Mouse (Mus musculus) fat pad, adult 2 months (tissue): ENCODE measurements at regions not wholly inside any gene's neighbourhood (a gene's known extent, or its start where the extent isn't known, plus 50 kb on each side); places are given as distances from the start of the nearest gene placed in this dataset.
"Not testable (repeated sequence)": the region's sequence is repeated elsewhere in the genome, so short reads cannot be mapped to it uniquely, and the experiment has no call there.

Experiments
- DNase-seq: peaks from one replicate; pipeline ENCODE4 v3.0.0-alpha.2; 2011; ENCODE audit warnings: low read depth, low spot score; ENCODE audit errors: extremely low read depth

DNA sequence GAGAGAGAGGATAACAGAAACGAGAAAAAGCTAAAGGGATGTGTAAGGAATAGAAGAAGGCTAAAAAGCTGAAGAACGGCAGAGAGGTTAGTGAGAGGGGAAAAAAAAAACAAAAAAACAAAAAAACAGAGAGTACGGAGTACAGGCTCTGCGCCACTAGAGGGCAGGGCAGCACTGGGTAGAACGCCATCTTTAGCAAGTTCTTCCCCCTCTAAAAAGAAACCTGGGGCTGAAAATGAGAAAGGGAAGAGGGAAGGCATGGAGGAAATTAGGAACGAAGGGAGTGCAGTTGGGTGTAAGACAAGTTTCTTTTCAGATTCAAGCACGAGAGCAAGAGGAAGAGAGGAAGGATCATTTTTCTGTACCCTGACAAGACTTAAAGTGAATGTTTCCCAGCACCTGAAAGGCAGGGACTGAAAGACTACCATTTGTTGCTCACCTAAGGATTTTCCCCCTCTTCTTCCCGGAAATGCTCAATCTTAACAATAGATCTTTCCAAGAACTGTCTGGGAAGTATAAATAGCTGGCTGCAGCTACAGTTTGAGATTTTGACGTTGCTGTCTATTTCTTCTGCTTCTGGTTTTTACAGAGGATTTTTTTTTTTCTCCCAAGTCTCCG, 195.6 kb downstream of the Fam198b start:
- no peak for DNase-seq

DNA sequence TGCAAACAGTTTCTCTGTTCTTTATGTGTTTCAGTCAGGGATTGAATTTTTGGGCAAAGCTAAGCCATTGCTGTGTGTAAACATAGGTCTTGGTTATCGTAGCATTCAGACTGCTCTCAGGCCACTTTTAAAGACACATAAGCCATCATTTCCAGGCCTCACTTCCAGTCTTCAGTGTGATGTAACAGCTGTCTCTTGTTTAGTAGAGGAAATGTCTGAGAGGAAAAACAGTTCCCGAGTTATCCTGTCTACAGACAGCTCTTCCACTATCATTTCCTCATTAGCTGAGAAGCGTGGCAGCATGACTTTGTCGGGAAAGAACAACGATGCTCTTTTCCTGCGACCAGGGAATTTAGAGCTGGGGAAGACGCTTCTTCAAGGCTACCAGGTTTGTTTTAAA, 196.9 kb downstream of the Fam198b start:
- DNase-seq = no peak

DNA sequence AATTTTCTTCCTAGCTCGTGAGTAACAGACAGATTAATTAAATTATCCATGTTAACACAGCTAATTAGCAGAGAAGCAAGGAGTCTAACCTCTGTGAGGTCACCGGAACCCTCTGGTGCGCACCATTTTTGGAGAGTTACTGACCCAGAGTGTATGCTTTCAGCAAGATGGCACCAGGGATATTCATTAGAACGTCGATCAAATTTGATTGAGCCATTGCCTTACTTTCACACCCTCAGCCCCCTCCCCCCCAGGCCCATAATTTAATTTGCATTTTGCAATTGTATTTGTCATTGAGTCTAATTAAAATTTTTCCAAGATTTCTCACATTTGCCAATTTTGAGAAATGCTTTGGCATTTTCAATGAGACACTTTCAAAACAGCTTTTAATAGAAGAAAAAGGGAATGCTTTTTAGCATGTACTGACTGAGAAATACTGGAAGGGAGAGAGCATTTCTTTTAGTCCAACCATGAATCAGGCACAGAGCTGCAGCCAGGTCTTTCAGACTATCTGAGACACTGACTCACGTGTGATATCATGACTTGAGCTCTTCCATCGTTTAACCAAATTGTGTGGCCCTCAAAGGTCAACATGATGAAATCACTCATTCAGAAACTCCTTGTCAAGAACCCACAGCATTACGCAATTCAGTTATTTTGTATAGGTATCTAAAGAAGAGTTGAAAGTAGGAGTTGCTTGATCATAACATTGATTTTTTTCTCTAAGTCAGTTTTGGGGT, 198.6 kb downstream of the Fam198b start:
- no peak for DNase-seq

DNA sequence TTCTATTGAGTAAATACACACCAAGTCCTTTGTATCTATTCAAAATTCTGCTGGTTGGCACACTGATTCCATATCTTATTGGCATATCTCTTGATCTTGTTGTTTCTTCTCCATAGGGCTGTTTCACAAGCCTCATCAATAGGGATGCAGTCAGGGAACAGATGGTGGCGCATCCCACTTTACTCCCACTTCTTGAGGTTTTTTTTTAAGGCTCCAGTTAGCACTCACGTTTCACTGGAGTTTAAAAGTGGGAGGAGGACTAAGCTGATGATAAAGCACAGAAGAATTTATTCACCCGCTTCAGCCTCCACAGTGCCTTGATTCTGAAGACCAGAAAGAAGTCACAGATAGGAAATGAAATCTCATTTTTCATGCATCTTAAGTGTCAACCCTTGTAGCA, 199.8 kb downstream of the Fam198b start:
- DNase-seq = no peak

DNA sequence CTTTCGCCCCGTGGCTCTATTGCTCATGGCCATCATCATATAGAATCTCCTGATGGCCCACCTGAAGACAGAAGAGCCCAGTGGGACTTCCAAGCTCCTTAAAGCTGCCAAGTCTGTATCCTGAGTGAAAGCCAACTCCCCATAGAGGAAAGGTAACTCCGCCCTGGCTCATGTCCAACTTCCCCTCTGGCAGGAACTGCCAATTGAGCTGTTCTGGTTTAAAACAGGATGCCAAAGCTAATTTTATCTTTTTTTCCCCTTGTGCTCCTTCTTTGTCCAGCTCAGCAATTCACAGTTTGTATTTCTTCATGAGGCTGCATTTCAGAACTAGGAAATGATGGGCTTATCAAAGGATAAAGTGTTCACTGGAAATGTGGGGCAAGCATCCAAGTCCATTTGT, 215.3 kb downstream of the Fam198b start:
- no peak for DNase-seq

- DNase-seq = no peak
These were observed 235.9 kb downstream of the Fam198b start for GRCm38 (mm10) chr3:80120177-80120736.

DNA sequence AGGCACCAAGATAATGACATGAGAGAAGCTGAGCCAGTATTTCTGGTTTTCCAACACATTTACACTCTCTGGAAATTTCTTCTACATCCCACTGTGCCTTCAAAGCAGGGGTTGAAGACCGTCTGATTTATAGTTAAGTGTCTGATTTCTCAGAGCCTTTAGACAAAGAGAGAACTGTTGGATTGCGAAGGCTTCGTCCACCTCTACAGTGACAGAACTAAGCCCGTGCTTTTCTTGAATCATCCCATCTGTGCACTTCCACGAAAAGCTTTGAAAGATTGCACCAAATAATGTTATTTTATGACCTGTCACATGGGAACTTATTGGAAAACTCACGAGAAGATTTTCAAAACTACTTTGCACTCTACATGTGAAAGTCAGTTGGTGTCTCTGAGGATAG, 239.3 kb downstream of the Fam198b start:
- DNase-seq = no peak

DNA sequence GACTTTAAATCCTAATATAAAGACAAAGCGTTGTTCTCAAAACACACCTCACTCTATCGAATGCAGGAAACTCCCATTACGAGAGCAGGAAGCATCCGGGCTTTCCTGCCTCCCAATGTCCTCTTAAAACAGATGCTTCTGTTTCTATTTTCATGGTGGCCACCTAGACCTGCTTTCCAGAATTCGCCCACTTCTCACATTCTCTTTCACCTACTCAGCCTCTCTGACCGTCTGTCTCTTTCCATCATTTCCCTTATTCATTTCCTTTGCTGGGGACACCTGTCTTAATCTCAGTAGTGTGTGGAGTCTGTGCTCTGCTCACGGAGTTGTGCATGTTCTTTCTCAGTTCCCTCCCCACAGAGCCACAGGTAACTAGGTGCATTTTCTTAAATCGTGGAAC, 240.3 kb downstream of the Fam198b start:
- no peak for DNase-seq

GRCm38 (mm10) chr3:80141697-80142096, 257.4 kb downstream of the Fam198b start:
- no peak for DNase-seq

DNA sequence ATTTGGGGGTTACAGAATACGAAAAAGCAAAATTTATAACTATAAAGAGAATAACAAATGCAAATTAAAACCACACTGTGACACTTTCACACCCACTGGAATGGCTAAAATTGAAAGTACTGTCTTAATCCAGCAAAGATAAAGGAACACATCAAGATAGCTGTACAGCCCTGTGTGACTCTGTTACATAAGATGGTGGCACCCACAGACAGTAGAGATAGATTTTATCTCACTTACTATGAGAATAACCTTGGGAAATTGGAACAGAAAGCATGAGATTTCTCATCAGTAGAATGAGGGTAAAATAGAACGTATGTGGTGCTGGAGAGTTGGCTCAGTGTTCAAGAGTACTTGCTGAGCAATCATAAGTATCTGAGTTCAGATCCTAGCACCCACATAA, 276.1 kb downstream of the Fam198b start:
- DNase-seq = no peak

- DNase-seq = no peak
These were observed 297.4 kb downstream of the Fam198b start for GRCm38 (mm10) chr3:80181749-80182148.

GRCm38 (mm10) chr3:80182161-80182560, 297.8 kb downstream of the Fam198b start:
- not testable (repeated sequence) for DNase-seq

DNA sequence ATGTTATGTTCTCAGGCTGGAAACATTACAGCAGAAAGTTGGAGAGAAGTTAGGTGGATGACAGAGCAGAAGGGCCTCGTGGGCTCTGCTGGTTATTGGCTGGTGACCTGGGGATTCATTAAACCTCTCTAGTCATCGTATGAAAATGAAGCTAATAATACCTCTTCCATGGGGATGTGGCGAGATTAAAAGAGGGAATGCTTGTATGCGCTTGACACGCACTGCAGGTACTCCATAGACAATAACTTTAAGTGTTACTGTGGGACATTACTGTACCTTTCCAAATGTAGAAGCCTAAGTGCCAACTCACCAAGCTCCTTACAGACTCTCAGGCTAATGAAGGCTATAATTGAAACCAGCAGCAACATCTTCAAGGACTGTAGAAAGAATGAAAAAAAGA, 303.1 kb downstream of the Fam198b start:
- DNase-seq = no peak

DNA sequence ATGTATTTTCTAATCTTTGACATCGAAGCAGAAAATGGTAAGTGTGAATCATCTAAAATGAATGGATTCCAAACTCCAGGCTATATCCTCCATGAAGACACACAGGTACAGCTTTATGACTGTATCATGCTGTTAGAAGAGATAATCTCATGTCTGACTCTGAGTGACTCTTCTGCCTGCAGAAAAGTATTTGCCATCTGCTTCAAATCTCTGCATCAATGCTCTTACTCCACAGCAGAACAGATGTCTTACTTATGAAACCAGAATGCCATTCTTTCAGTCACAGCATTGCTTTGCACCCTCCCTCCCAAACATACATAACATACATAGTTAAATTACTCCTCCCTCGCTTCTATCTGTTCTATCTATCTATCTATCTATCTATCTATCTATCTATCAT, 316.6 kb downstream of the Fam198b start:
- DNase-seq = no peak

DNA sequence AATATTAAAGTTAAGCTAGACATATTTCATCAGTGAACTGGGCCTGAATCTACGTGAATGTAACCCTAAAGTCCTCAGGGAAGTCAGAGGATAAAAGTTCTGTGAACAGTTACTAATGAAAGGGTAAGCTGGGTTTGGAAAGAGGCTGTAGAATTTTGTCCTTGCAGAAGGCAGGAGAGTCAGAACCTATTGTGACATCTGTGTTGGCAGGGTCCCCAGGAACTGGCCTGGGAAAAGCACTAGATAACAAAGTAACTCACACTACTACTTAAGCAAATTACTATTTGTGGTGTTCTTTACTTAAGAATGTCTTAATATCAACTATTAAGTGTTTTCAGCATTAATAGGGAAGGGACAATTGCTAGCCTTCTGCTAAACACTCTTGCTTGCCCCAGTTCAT, 320.5 kb downstream of the Fam198b start:
- DNase-seq = peak; percentile 31

DNA sequence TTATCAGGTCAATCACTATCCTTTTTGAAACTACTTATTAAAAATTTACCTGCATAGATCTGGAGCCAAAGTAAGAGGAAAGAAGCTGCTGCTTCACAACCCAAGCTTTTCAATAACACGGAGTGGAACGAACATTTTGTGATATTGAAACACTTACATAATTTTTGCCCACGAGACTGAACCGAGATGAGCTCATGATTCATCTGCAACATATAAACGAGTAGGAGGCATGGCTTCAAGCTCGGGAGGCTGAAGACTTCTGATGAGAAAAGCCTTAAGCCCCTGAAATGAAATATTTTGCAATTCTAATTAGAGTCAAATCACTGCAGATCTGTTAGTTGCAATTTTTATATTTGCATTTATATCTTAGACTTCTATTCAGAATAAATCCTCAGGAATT, 321.0 kb downstream of the Fam198b start:
- no peak for DNase-seq

DNA sequence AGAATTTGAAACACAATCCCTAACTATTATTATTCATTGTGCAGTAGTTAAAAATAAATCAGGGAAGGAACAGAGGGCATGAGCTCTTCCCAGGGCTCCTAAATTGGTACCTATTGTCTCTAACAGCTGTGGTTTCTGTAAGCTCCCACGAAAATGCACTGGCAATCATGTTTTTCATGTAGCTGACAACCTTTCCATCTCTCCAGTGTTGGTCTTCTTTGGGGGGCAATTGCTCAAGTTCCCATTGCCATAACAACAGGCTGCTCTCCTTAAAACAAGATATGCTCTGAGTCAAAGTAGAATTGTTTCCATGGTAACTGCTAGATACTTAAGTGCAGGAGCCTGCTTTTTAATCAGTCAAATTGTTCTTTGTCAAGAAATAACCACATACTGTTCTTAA, 322.7 kb downstream of the Fam198b start:
- no peak for DNase-seq

- DNase-seq = no peak
These were observed 323.7 kb downstream of the Fam198b start for GRCm38 (mm10) chr3:80208028-80208427.

DNA sequence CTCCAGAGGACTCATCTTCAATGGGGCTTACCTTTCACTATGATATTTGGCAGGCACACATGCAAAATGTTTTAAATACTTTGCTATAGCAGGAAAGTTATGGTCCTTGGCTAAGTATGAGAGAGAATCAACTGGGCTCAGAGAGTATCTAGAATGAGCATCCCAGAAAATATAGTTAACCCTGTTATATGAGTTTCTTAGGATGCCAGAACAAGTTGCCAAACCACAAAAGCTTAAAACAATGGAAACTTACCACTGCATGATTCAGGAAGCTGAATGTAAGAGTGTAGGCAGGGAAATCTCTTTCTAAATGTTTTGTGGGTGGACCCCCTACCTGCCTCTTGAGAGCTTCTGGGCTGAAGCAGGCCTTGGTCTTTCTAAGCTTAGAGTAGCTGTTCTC, 325.3 kb downstream of the Fam198b start:
- no peak for DNase-seq

- DNase-seq = no peak
These were observed 327.2 kb downstream of the Fam198b start for GRCm38 (mm10) chr3:80211323-80212109.

DNA sequence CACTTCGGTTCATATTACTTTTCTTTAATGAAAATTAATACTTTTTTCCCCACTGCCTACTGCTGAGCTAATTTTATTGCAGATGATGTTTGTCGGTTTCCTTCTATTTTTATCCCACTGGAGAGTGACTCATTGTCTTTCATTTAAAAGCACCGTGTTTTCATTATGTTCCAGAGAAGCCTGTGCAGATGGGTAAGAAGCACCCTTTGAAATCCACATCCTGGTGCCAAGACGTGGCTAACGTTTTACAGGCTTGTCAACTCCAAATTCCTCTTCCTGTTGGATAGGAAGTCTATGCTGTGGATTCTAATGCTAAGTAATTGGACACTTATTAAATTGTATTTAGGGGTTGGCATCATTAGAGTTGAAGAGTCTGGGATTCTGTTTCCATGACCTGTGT, 364.3 kb downstream of the Fam198b start:
- no peak for DNase-seq

DNA sequence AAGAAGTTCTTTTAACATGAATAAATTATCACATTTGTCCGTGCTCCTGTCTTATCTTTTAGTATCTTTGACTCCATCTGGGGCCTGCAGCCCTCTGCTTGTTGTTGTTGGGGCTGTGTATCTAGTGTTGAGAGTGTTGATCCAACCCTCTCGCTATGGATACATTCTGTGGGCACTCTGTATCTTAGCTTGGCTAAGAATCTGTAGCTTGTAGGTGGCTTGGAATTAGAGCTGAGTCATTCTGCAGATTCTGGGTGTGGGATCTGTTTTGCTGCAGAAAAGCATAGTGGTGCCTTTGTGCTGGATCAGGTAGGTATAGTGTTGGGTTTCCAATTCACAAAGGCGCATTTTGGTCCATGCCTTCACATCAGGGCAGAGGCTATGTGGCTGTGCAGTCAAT, 365.6 kb downstream of the Fam198b start:
- DNase-seq = no peak
